Mouse (Mus musculus): ENCODE results near the gene Tns1. TPM values are rescaled to one million over a fixed set of nuclear protein-coding genes. Genes with fewer than 3 reads are reported as not detected.

Tns1 gene
- polyA plus RNA-seq, 1 experiment: 13.2 TPM

- Histone ChIP-seq H3K27me3 (replicated peaks) (peaks cover 87% of the 10 kb centered on the region), H3K4me3 (replicated peaks) (no peak overlapping the region), H3K9me3 (no peaks in the 10 kb centered on the region), H3K36me3 (replicated peaks; ENCODE audit: low read length) (no peaks in the 10 kb centered on the region), H3K4me1 (peaks cover 20% of the 10 kb centered on the region)
- TF ChIP-seq FLI1 (IDR thresholded peaks at IDR 0.05; ENCODE audit: low read length): no peak
- TF ChIP-seq GATA1 (IDR thresholded peaks at IDR 0.05; ENCODE audit: borderline replicate concordance, low read length): no peak
Observed at GRCm38 (mm10) chr1:74054471-74054870, 69.8 kb downstream of the Tns1 start.

- Histone ChIP-seq H3K36me3 (replicated peaks; ENCODE audit: low read length) (no peaks in the 10 kb centered on the region), H3K27me3 (replicated peaks) (peaks cover 86% of the 10 kb centered on the region)
Observed at GRCm38 (mm10) chr1:74054007-74054406, 70.2 kb downstream of the Tns1 start.

GRCm38 (mm10) chr1:74053068-74053467, 71.2 kb downstream of the Tns1 start:
- H3K4me1 ChIP-seq: peaks cover 20% of the 10 kb centered on the region
- peaks cover 84% of the 10 kb centered on the region for H3K27me3 ChIP-seq (replicated peaks)
- H3K4me3 ChIP-seq (replicated peaks): no peak overlapping the region
- TF ChIP-seq GATA1 (IDR thresholded peaks at IDR 0.05; ENCODE audit: borderline replicate concordance, low read length) (no peak), FLI1 (IDR thresholded peaks at IDR 0.05; ENCODE audit: low read length) (no peak)
- no peaks in the 10 kb centered on the region for H3K36me3 ChIP-seq (replicated peaks; ENCODE audit: low read length)
- no peaks in the 10 kb centered on the region for H3K9me3 ChIP-seq

More at GRCm38 (mm10) chr1:74054007-74054406, 70.2 kb downstream of the Tns1 start:
- Histone ChIP-seq H3K4me3 (replicated peaks) (no peak overlapping the region), H3K9me3 (no peaks in the 10 kb centered on the region), H3K4me1 (peaks cover 20% of the 10 kb centered on the region)
- TF ChIP-seq FLI1 (IDR thresholded peaks at IDR 0.05; ENCODE audit: low read length) (no peak), GATA1 (IDR thresholded peaks at IDR 0.05; ENCODE audit: borderline replicate concordance, low read length) (no peak)

GRCm38 (mm10) chr1:74051349-74051748, 72.9 kb downstream of the Tns1 start:
- Histone ChIP-seq H3K36me3 (replicated peaks; ENCODE audit: low read length) (no peaks in the 10 kb centered on the region), H3K4me1 (peaks cover 22% of the 10 kb centered on the region), H3K9me3 (no peaks in the 10 kb centered on the region), H3K27me3 (replicated peaks) (peaks cover 86% of the 10 kb centered on the region), H3K4me3 (replicated peaks) (no peak overlapping the region)
- TF ChIP-seq FLI1 (IDR thresholded peaks at IDR 0.05; ENCODE audit: low read length) (no peak), GATA1 (IDR thresholded peaks at IDR 0.05; ENCODE audit: borderline replicate concordance, low read length) (no peak)

GRCm38 (mm10) chr1:74049430-74049829, 74.8 kb downstream of the Tns1 start:
- TF ChIP-seq FLI1 (IDR thresholded peaks at IDR 0.05; ENCODE audit: low read length): no peak
- TF ChIP-seq GATA1 (IDR thresholded peaks at IDR 0.05; ENCODE audit: borderline replicate concordance, low read length): no peak
- Histone ChIP-seq H3K4me1 (peaks cover 13% of the 10 kb centered on the region), H3K9me3 (no peaks in the 10 kb centered on the region), H3K4me3 (replicated peaks) (no peak overlapping the region), H3K36me3 (replicated peaks; ENCODE audit: low read length) (no peaks in the 10 kb centered on the region), H3K27me3 (replicated peaks) (peaks cover 84% of the 10 kb centered on the region)

- Histone ChIP-seq H3K27me3 (replicated peaks) (peaks cover 86% of the 10 kb centered on the region), H3K36me3 (replicated peaks; ENCODE audit: low read length) (no peaks in the 10 kb centered on the region), H3K4me1 (peaks cover 20% of the 10 kb centered on the region), H3K4me3 (replicated peaks) (no peak overlapping the region), H3K9me3 (no peaks in the 10 kb centered on the region)
- TF ChIP-seq GATA1 (IDR thresholded peaks at IDR 0.05; ENCODE audit: borderline replicate concordance, low read length) (no peak), FLI1 (IDR thresholded peaks at IDR 0.05; ENCODE audit: low read length) (no peak)
Observed at GRCm38 (mm10) chr1:74047722-74048121, 76.5 kb downstream of the Tns1 start.

GRCm38 (mm10) chr1:74047311-74047710, 76.9 kb downstream of the Tns1 start:
- TF ChIP-seq FLI1 (IDR thresholded peaks at IDR 0.05; ENCODE audit: low read length) (no peak), GATA1 (IDR thresholded peaks at IDR 0.05; ENCODE audit: borderline replicate concordance, low read length) (no peak)
- Histone ChIP-seq H3K36me3 (replicated peaks; ENCODE audit: low read length) (no peaks in the 10 kb centered on the region), H3K4me1 (peaks cover 22% of the 10 kb centered on the region), H3K9me3 (no peaks in the 10 kb centered on the region), H3K4me3 (replicated peaks) (no peak overlapping the region), H3K27me3 (replicated peaks) (peaks cover 87% of the 10 kb centered on the region)

GRCm38 (mm10) chr1:74045034-74045433, 79.2 kb downstream of the Tns1 start:
- TF ChIP-seq FLI1 (IDR thresholded peaks at IDR 0.05; ENCODE audit: low read length) (no peak), GATA1 (IDR thresholded peaks at IDR 0.05; ENCODE audit: borderline replicate concordance, low read length) (no peak)
- Histone ChIP-seq H3K4me3 (replicated peaks) (no peak overlapping the region), H3K27me3 (replicated peaks) (peaks cover 94% of the 10 kb centered on the region), H3K9me3 (no peaks in the 10 kb centered on the region), H3K4me1 (peaks cover 32% of the 10 kb centered on the region), H3K36me3 (replicated peaks; ENCODE audit: low read length) (no peaks in the 10 kb centered on the region)

GRCm38 (mm10) chr1:74044421-74044820, 79.8 kb downstream of the Tns1 start:
- peaks cover 37% of the 10 kb centered on the region for H3K4me1 ChIP-seq
- TF ChIP-seq GATA1 (IDR thresholded peaks at IDR 0.05; ENCODE audit: borderline replicate concordance, low read length) (no peak), FLI1 (IDR thresholded peaks at IDR 0.05; ENCODE audit: low read length) (no peak)
- no peaks in the 10 kb centered on the region for H3K36me3 ChIP-seq (replicated peaks; ENCODE audit: low read length)
- no peaks in the 10 kb centered on the region for H3K9me3 ChIP-seq
- no peak overlapping the region for H3K4me3 ChIP-seq (replicated peaks)
- H3K27me3 ChIP-seq (replicated peaks): peaks cover 94% of the 10 kb centered on the region

- peaks cover 96% of the 10 kb centered on the region for H3K27me3 ChIP-seq (replicated peaks)
- TF ChIP-seq GATA1 (IDR thresholded peaks at IDR 0.05; ENCODE audit: borderline replicate concordance, low read length): no peak
- no peak overlapping the region for H3K4me3 ChIP-seq (replicated peaks)
- no peaks in the 10 kb centered on the region for H3K9me3 ChIP-seq
- H3K36me3 ChIP-seq (replicated peaks; ENCODE audit: low read length): no peaks in the 10 kb centered on the region
- peaks cover 40% of the 10 kb centered on the region for H3K4me1 ChIP-seq
Observed at GRCm38 (mm10) chr1:74043584-74044105, 80.6 kb downstream of the Tns1 start.

Measured in megakaryocyte, embryonic 14.5 days (primary cell).